Mouse (Mus musculus): ENCODE measurements around the gene Zfyve9.

Zfyve9 gene

DNA sequence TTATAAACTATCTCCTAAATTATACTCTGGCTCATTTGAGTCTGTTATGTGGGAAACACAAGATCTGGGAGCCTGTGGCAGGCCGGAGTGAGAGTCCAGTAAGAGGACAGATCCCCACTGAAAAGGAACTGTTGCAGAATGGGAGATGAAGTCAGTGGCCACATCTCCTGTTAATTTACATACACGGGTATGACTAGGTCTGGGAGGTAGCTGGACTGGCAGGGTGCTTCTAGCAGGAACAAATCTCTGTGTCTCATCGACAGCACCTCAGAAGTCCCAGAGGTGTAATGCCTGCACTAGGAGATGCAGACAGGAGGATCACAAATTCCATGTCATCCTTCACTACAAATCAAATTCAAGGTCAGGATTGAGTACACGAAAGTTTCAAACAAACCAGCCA is 162.0 kb downstream of the Zfyve9 start:
- DNase-seq (ENCODE audit: low read depth, low spot score): no peak

DNA sequence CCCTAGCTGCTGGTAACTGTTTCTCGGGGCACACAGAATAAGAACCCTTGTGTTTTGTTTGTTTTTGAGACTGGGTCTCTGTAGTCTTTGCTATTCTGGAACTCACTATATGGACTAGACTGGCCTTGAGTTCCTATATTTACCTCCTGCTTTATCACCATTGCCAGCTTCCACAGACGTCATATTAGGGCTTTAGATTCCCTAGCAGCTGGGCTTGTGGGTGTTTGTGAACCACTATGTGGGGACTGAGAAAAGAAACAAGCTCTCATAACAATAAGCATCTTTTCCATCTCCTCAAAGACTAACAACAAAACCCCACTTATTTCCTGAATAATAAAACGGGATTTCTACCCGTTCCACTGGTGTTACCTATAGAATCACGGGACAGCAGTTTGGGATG is 169.7 kb downstream of the Zfyve9 start:
- DNase-seq (ENCODE audit: low read depth, low spot score): no peak

DNA sequence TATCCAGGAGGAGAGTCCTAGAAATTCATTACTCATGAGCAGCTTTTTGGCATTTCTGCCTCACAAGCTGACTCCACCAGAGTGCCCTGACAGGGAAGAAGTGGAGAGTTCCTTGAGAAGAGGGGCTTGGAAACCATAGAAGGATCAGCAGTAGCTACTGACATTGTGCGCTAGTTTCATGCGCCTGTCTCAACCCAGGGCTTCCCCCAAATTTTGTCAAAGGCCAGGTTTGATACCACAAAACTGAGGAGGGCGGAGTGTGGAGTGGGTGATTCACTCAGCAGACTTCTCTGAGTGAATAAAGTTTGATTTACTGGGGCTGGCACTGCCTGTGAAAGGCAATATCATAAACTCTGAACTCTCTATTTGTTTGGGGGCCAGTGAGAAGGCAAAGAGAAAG is 171.9 kb downstream of the Zfyve9 start:
- DNase-seq (ENCODE audit: low read depth, low spot score): no peak

DNA sequence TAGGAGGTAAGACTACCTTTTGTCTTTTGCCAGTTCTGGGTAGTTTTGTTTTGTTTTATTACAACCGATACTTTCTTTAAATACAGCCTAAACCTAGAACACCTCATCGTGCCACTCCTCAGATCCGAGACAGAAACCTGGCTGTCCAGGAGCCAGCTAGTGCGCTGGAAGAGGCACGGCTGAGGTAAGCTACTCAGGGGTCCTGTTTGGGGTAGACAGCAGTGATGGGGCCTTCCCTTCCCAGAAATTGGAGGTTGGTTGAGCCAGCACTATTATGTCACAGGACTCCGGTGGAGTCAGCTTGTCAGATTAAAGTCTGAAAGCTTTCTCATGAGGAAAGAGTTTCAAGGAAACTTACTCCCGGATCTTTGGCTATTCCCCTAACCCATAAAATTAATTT is 178.7 kb downstream of the Zfyve9 start:
- no peak for DNase-seq (ENCODE audit: low read depth, low spot score)

DNA sequence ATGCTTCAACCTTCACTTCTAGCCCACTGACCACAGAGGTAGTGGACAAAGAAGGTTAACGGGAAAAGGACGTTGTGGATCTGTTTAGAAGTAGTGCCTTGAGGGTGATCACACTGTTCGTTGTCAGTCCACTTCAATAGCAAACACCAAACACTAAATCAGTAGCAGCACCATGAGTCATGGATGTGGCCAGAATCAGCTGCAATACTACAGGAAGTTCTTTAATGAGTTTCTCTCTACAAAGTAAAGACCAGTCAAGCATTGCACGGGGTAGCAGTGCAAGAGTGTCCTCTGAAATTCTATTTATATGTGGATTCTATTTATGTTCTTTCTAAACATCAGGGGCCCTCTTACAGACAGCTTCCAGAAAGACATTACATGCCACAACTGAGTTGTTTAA is 182.3 kb downstream of the Zfyve9 start:
- no peak for DNase-seq (ENCODE audit: low read depth, low spot score)

DNA sequence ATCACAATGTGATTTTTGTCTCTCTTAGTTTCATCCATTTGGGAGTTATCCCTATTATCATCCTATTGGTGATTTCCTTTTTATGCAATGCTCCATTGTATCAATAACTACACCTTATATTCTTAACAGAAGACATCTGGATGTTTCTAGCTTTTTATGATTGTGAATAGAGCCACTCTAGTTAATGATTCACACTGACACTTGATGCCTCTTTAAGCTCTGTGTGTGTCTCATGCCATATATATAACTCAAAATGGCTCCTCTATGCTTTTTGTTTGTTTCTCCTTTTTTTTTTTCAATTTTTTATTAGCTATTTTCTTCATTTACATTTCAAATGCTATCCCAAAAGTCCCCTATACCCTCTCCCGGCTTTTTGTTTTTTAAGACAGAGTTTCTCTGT is 184.8 kb downstream of the Zfyve9 start:
- no peak for DNase-seq (ENCODE audit: low read depth, low spot score)

DNA sequence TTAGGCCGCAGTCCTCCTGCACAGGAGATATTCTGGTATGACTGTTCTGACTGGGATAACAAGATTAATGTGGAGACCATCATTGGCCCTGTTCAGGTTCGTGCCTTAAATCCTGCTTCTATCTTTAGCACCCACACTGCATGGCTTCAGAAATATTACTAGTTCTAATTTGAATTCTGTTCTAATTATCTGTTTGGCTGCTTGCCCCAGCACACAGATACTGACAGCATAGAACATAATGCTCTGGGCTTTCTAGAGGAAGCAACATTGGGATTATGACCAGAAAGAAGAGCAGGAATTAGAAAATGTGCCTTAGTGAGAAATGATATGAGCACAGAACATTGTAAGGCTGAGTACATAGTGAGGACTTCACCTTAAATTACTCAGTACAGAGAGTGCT is 187.2 kb downstream of the Zfyve9 start:
- no peak for DNase-seq (ENCODE audit: low read depth, low spot score)

Measured in c-Kit-negative CD71-positive TER-119-positive erythroid progenitor cells, embryonic 14.5 days (primary cell).